Mouse (Mus musculus) macrophage (primary cell): Measurements from ENCODE around the gene 4930415O20Rik. TPM values are rescaled to one million over a fixed set of nuclear protein-coding genes. Genes with fewer than 3 reads are reported as not detected.
"Not testable (repeated sequence)": the region's sequence is repeated elsewhere in the genome, so short reads cannot be mapped to it uniquely, and the experiment has no call there.

Experiments
- H3K27ac ChIP-seq: fragments of 350-480 bp; formaldehyde crosslinking; 2 replicates; pipeline ENCODE4 v1.9.0; 2021
- H3K36me3 ChIP-seq: fragments of 350-480 bp; formaldehyde crosslinking; 2 replicates; pipeline ENCODE4 v1.9.0; 2021; ENCODE audit errors: inconsistent target
- H3K4me3 ChIP-seq: fragments of 350-480 bp; formaldehyde crosslinking; 2 replicates; pipeline ENCODE4 v1.9.0; 2021; ENCODE audit errors: inconsistent target
- H3K79me2 ChIP-seq: fragments of 350-480 bp; formaldehyde crosslinking; 2 replicates; pipeline ENCODE4 v1.9.0; 2021; ENCODE audit errors: inconsistent target
- WGBS: methylation state at CpG from one replicate; pipeline ENCODE4 v1.1.7; 2026; ENCODE audit warnings: inconsistent platforms; ENCODE audit not compliant: missing documents; 5-methylcytosine and 5-hydroxymethylcytosine counted together
- polyA plus RNA-seq: library from polyadenylated mRNA; stranded (reverse); fragments of 250-400 nt; gene quantifications from 3 replicates; pipeline ENCODE4 v1.2.4, GENCODE M21; 2018; ENCODE audit warnings: inconsistent platforms

Gene 4930415O20Rik
- polyA plus RNA-seq, 1 experiment from 2014 or later, result not detected

DNA sequence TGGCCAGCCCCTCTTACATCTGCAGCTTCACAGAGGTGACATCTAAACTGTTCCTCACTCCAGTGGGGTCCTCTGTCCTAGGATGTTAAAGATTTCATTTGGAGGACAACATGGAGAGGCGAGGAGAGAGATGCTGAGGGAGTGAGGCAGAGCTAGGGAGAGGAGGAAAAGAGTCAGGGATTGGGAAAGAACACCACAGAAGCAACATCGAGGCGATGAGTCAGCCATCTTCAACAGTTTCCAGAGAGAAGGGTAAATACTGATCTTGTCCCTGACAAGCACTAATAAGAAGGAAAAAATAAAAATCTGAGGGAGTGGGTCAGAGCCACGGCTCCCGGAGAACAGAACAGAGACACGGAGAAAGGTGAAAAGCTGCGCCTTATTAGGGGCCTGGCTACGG, 12.2 kb downstream of the 4930415O20Rik start:
- no peaks in the 10 kb centered on the region for H3K36me3 ChIP-seq
- H3K27ac ChIP-seq, result no peak overlapping the region
- no peaks in the 10 kb centered on the region for H3K79me2 ChIP-seq
- 82% methylated on average over 8 of the region's 8 CpGs for WGBS
- H3K4me3 ChIP-seq, result no peak overlapping the region

DNA sequence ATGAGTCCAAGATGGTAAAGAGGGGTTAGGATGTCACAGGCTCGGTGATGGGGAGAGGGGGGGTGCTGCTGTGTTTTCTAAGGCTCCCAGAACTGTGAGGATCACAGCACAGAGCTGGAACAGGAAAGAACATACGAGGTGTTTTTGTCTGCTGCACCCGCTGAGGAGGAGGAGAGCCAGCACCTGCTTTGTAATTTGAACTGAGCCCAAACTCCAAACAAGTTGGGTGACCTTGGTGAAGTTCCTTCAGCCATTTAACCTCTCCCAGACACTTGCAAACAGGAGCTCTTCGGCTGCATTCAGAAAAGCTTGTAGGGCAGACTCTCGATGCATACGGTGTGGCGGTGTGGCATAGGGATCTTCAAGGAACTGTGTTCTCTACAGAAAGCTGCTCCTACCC, 14.6 kb downstream of the 4930415O20Rik start:
- Histone ChIP-seq H3K4me3 (no peak overlapping the region), H3K79me2 (no peaks in the 10 kb centered on the region), H3K27ac (no peak overlapping the region), H3K36me3 (no peaks in the 10 kb centered on the region)
- WGBS, result 79% methylated on average over 7 of the region's 7 CpGs

DNA sequence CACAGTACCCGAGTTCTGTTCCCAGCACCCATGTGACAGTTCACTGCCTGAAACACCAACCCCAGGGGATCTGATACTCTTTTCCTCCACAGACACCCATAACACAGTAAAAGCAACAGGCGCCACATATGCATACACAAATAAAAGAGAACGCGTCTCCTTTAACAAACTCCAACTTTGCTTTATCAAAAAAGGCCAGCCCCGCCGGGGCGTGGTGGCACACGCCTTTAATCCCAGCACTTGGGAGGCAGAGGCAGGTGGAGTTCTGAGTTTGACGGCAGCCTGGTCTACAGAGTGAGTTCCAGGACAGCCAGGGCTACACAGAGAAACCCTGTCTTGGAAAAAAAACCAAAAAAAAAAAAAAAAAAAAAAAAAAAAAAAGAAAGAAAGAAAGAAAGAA, 15.3 kb downstream of the 4930415O20Rik start:
- 92% methylated on average over 8 of the region's 9 CpGs for WGBS
- not testable (repeated sequence) for H3K36me3 ChIP-seq, H3K79me2 ChIP-seq, H3K4me3 ChIP-seq, H3K27ac ChIP-seq

DNA sequence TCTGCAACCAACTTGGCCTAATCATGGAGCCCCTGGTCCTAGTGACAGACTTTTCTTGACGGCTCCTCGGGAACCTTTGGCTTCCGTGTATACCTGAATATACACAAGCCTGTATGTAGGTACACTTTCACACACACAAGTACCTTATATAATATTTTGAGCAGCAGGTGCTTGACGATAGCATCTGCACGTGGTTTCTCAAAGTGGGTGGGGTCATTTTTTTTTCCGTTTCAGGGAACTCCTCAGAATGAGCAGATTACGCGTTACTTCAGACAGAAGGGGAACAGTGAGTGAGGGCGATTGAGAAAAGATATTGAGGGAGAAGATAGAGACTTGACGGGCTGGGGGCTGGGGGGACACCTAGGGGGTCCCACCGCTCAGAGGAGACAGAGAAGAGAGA, 16.9 kb downstream of the 4930415O20Rik start:
- WGBS, result 55% methylated on average over 11 of the region's 11 CpGs
- H3K4me3 ChIP-seq, result no peak overlapping the region
- H3K27ac ChIP-seq, result no peak overlapping the region
- no peaks in the 10 kb centered on the region for H3K79me2 ChIP-seq
- no peaks in the 10 kb centered on the region for H3K36me3 ChIP-seq

DNA sequence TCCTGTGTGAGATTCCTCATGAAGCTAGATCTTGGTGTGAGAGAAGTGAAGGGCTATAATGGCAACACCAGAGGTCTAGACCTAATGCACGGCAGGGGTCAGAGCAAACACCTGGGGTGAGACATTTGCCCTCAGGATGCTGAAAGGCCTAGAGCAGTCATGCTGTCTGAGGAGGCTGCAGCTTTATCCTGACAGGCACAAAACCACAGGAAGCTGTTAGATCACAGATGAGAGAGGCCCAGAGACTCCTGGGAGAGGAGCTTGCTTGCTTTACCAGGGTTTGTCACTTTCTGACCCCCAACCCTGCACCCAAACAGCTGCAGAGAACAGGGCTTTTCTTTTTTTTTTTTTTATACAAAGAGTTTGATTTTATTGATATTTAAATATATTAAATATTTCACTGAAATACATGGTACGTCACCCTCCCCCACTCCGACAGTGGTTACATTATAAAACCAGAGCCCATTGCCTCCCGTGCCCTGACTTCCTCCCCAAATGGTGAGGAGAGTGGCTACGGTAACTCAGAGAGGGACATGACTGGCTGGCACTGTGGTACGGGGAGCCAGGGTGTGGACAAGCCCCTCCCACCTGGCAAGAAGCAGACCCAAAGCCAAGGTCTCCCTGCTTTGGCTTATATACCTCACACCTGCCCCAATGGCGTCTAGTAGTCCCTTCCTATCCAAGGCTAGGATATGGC, 19.0 kb downstream of the 4930415O20Rik start:
- Histone ChIP-seq H3K27ac (no peak overlapping the region), H3K4me3 (no peak overlapping the region), H3K79me2 (no peaks in the 10 kb centered on the region), H3K36me3 (no peaks in the 10 kb centered on the region)
- WGBS, result 36% methylated on average over 7 of the region's 7 CpGs

DNA sequence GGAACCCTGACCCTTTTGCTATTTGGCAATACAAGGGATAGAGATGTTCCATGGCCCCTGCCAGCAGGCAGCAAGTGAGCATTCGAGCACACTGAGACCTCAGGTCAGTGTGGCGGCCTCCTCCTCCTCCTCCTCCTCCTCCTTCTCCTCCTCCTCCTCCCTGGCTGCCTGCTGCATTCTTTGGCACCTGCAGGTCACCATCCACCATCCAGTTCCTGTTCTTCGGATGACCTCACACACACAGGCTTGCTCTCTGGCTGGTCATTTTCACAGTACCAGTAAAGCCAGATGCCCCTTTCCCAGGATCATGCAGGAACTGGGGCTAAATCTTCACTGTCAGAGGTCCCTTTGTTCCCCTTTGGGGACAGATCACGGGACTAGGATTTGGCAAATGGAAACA, 20.6 kb downstream of the 4930415O20Rik start:
- Histone ChIP-seq H3K4me3 (no peak overlapping the region), H3K36me3 (no peaks in the 10 kb centered on the region), H3K27ac (no peak overlapping the region), H3K79me2 (no peaks in the 10 kb centered on the region)
- 79% methylated on average over 3 of the region's 4 CpGs for WGBS

DNA sequence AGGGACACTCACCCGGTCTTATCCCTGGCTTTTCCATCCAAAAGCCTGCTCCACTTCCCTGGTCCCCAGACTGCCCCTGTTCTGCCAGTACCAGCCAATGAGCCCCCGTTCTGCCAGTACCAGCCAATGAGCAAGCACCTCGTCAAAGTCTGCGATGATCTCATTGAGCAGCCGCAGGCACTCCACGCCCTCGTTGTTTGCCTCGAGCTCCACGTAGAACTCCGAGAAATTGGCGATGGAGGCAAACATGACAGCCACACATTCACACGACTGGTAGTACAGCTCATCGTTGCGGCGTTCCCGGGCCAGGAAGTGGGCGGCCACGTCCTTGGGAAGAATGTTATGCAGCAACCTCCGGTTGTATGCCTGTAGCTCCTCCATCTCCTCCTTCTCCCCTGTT, 23.4 kb downstream of the 4930415O20Rik start:
- Histone ChIP-seq H3K79me2 (no peaks in the 10 kb centered on the region), H3K4me3 (no peak overlapping the region), H3K36me3 (no peaks in the 10 kb centered on the region), H3K27ac (no peak overlapping the region)
- 94% methylated on average over 19 of the region's 19 CpGs for WGBS

DNA sequence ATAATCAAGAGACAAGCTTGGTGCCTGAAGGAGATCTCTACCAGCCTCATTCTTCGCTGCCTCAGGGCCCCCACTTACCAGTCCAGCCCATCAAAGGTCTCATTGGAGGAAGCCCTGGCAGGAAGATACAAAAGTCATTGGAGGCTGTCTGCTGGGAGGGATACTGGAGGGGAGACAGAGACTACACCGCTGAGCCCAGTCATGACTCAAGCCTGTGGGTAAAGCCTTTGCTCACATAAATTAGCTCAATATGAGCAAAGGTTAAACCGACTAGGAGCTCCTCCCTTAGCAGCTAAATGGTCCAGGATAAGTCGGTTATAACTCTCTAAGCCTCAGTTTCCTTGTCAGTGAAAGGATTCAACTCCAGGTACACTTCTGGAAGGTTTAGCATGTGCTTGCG, 24.2 kb downstream of the 4930415O20Rik start:
- Histone ChIP-seq H3K36me3 (no peaks in the 10 kb centered on the region), H3K4me3 (no peak overlapping the region), H3K27ac (no peak overlapping the region), H3K79me2 (no peaks in the 10 kb centered on the region)
- WGBS, result 93% methylated on average over 5 of the region's 5 CpGs

DNA sequence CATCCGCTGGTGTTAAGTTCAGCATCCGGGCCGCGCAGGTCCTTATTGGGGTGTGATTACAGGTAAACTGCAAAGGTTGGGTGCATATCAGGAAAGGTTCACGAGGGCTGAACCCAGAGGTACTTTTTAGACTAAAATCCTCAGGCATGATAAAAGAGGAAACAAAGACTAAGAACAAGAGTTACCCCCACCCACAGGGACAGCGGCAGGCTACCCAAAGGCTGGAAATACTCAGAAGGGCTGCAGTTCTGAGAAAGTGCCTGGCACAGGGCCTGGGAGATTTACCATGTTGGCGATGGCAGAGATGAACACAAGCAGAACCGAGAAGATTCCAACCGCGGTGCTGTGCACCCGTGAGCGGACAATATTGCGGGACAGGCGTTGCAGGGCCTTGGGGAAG, 25.8 kb downstream of the 4930415O20Rik start:
- WGBS, result 90% methylated on average over 14 of the region's 14 CpGs
- H3K27ac ChIP-seq, result no peak overlapping the region

DNA sequence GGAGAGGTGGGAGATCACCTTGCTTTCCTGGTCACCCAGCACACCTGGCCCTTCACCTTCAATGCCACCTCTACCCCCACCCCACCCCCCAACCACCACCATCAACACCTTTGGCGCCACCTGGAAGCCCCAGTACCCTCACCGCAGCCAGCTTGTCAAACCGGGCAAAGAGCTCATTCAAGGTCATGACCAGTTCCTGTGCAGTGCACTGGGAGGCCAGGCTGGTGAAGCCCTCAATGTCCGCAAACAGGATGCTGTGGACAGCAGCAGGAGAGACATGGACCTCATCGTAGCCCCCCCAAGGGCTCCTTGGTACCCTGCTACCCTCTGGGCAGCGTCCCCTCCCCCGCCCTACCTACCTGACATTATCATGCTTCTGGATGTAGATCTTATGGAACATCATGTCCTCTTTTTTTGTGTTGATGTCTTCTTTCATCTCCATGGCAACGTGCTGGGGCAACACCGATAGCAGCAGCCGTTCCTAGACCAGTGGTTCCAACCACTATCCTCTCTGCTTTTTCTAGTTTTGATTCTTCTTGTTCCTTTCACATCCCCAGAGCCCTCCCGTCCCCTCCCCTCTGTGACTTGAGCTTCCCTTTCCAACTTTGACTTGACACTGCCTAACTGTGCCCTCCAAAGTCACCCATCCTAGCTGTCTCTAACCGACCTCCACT, 29.4 kb downstream of the 4930415O20Rik start:
- Histone ChIP-seq H3K36me3 (no peaks in the 10 kb centered on the region), H3K27ac (no peak overlapping the region), H3K79me2 (no peaks in the 10 kb centered on the region), H3K4me3 (no peak overlapping the region)
- WGBS, result 93% methylated on average over 12 of the region's 12 CpGs

More for the DNA sequence above, 25.8 kb downstream of the 4930415O20Rik start:
- Histone ChIP-seq H3K4me3 (no peak overlapping the region), H3K79me2 (no peaks in the 10 kb centered on the region), H3K36me3 (no peaks in the 10 kb centered on the region)

DNA sequence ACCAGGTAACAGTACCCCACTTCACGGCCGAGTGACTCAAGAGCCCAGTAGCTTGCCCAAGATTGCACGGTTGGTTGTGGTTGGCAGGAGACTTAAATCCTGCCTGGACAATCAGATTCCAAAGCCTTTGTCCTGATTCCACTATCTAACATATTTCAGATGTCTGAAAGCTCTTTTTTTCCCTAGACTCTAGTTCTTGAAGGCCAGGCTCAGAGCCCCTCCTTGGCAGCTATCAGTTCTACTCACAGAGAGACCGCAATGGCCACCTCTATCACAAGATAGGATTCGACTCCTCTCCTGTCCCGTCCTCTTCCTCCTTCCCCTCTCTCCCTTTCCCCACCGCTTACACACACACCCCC, 31.0 kb downstream of the 4930415O20Rik start:
- whole genome bisulfite sequencing, result 88% methylated on average over 7 of the region's 7 CpGs
- Histone ChIP-seq H3K36me3 (no peaks in the 10 kb centered on the region), H3K4me3 (no peak overlapping the region), H3K27ac (no peak overlapping the region), H3K79me2 (no peaks in the 10 kb centered on the region)

DNA sequence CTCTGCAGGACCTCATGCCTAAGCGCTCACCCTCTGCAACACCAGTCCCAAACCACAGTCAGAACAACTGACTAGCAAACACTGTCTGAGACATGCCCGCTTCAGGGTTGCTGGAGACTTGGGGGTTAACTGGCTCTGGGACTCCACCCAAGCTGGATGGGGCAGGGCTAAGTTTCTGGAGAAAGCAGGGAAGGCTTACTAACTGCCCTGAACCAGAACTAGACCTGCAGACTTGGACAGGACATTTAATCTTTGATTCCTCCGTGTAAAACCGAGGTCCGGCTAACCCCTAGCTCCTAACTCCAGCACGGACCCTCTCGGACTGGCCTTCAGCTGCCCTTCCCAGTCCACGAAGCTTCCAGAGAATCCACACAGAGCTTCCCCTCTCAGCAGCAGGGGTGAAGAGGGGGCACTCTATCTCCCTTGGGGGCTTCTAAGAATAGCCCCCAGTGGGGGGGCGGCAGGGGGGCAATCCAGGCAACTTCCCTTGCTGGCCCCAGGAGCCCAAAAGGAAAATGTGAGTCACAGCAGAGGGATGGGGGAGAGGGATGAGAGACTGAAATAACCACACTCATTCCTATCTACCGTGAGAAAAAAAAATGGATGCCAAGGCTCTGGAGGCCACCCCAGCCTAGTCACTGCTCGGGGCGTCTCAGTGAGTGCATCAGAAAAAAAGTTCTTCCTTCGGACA, 31.5 kb downstream of the 4930415O20Rik start:
- no peaks in the 10 kb centered on the region for H3K36me3 ChIP-seq
- H3K27ac ChIP-seq, result no peak overlapping the region
- H3K4me3 ChIP-seq, result no peak overlapping the region
- 91% methylated on average over 12 of the region's 13 CpGs for WGBS
- no peaks in the 10 kb centered on the region for H3K79me2 ChIP-seq

DNA sequence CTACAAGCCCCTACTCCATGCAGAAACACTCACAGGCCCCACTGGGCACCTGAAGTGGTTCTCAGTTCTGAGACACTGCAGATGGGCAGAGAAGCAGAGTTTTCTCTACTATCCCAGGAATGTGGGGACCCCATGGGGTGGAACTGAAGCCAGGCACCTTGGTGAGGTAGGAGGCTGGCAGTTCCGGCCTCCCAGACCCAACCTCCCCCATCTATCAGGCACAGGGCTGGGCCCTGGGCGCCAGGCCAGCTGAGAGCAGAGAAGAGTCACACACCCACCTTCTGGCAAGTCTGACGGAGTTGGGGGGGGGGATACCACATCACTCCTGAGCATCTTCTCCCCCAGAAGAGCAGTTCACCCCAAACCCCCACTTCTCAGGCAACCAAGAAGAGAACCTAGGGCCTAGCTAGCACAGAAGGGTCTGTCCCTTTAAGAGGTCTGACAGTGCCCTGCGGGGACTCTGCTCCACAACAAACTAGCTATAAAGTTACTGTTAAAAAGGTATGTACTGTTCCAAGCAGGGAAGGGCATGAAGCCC, 32.2 kb downstream of the 4930415O20Rik start:
- Histone ChIP-seq H3K79me2 (no peaks in the 10 kb centered on the region), H3K36me3 (no peaks in the 10 kb centered on the region), H3K4me3 (no peak overlapping the region), H3K27ac (no peak overlapping the region)
- WGBS, result 92% methylated on average over 4 of the region's 4 CpGs

DNA sequence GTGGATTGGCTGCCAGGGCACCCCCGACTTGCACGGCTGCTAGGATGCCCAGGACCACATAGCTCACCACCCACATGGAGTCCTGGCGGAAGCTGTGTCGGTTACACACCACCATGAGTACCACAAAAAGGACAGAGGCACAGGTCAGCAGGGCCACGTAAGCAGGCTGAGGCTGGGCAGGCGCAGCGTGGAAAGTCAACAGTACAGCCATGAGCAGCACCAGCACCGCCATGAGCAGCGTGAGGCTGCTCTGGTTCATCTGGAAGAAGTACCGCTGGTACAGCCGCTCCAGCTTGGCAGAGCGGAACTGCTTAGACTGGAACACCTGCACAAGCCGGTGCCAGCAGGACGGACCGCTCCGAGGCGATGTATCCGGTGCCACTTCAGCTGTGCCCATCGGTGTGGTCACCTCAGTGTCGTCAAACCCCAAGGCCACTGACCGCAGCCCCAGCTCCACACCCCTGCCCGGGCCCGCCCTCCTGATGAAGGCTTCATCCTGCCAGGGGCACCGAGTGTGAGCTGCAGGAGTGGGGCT, 33.3 kb downstream of the 4930415O20Rik start:
- H3K79me2 ChIP-seq, result no peaks in the 10 kb centered on the region
- WGBS, result 96% methylated on average over 24 of the region's 24 CpGs
- no peak overlapping the region for H3K27ac ChIP-seq
- H3K4me3 ChIP-seq, result no peak overlapping the region
- no peaks in the 10 kb centered on the region for H3K36me3 ChIP-seq

DNA sequence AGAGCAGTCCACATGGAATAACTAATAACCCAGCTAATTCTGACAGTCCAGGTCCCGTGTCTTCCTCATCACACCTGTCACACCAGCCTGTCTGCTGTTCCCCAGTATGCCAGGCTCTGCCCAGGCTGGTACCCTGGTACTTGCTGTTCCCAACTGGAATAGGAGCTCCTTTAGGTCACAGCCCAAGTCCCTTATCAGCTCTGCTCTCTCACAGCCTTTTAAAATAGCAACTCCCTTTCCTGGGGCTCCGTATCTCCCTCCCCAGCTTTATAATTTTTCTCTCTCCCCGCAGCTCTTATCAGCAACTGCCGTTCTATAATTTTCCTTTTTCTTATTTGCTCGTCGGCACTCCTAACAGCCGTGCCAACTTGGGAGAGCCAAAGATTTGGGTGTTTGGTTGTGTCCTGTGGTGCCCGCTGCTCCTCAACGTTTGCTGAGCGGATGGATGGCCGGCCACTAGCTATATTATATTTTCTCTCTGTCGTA, 35.3 kb downstream of the 4930415O20Rik start:
- no peak overlapping the region for H3K4me3 ChIP-seq
- 91% methylated on average over 12 of the region's 12 CpGs for WGBS
- H3K27ac ChIP-seq, result no peak overlapping the region

More for the DNA sequence above, 35.3 kb downstream of the 4930415O20Rik start:
- Histone ChIP-seq H3K79me2 (no peaks in the 10 kb centered on the region), H3K36me3 (no peaks in the 10 kb centered on the region)
